Mouse (Mus musculus) hindbrain, embryonic 16.5 days (tissue): ENCODE data around the gene Cotl1. TPM values are rescaled to one million over a fixed set of nuclear protein-coding genes. Genes with fewer than 3 reads are reported as not detected.

Experiments used
- ATAC-seq: fragments of 200-750 bp; cut with Nextera tagmentation; 2 replicates; pipeline ENCODE4 v1.8.0; 2017; ENCODE audit warnings: moderate TSS enrichment, moderate library complexity
- H3K27ac ChIP-seq: fragments of 300-500 bp; sonication (generic); 2 replicates; pipeline ENCODE4 v1.5.1; 2014; ENCODE audit warnings: low read depth, mild to moderate bottlenecking, control low read depth, low read length, moderate library complexity
- H3K27me3 ChIP-seq: fragments of 300-500 bp; sonication (generic); replicated peaks from 2 replicates; pipeline ENCODE4 v1.6.1; 2014; ENCODE audit warnings: low read length; ENCODE audit not compliant: control insufficient read depth, insufficient read depth
- H3K36me3 ChIP-seq: fragments of 300-500 bp; sonication (generic); 2 replicates; pipeline ENCODE4 v1.6.1; 2014; ENCODE audit warnings: mild to moderate bottlenecking, low read length, moderate library complexity, mixed read lengths; ENCODE audit not compliant: control insufficient read depth, insufficient read depth
- H3K4me1 ChIP-seq: fragments of 300-500 bp; sonication (generic); 2 replicates; pipeline ENCODE4 v1.6.1; 2014; ENCODE audit warnings: low read depth, low read length; ENCODE audit not compliant: control insufficient read depth, insufficient read depth
- H3K4me2 ChIP-seq: fragments of 300-500 bp; sonication (generic); 2 replicates; pipeline ENCODE4 v1.6.1; 2014; ENCODE audit warnings: mild to moderate bottlenecking, low read length, control low read depth, moderate library complexity
- H3K4me3 ChIP-seq: fragments of 300-500 bp; sonication (generic); 2 replicates; pipeline ENCODE4 v1.5.1; 2014; ENCODE audit warnings: mild to moderate bottlenecking, low read length, control low read depth, moderate library complexity
- H3K9ac ChIP-seq: fragments of 300-500 bp; sonication (generic); 2 replicates; pipeline ENCODE4 v1.6.1; 2014; ENCODE audit warnings: low read depth, mild to moderate bottlenecking, control low read depth, low read length, moderate library complexity
- H3K9me3 ChIP-seq: fragments of 300-500 bp; sonication (generic); 2 replicates; pipeline ENCODE4 v1.6.1; 2014; ENCODE audit warnings: mild to moderate bottlenecking, low read length, moderate library complexity; ENCODE audit not compliant: control insufficient read depth
- whole genome bisulfite sequencing: fragments of 180-500 bp; shearing (Covaris S2); extraction: QIAGEN DNeasy Blood & Tissue Kit; methylation state at CpG from one replicate; pipeline ENCODE4 v1.1.7; 2014; 5-methylcytosine and 5-hydroxymethylcytosine counted together
- polyA plus RNA-seq: library from polyadenylated mRNA; unstranded; fragments of >200 nt; fragmentation: Nextera tagmentation; extraction: Ambion mirVana; gene quantifications from 2 replicates; pipeline ENCODE4 v1.2.1, GENCODE M21; 2015

The Cotl1 gene
- polyA plus RNA-seq, 1 experiment from 2014 or later: 112 TPM

- WGBS: 85% methylated on average over 6 of the region's 6 CpGs
- H3K27ac ChIP-seq: no peak overlapping the region
- no peaks in the 10 kb centered on the region for H3K9me3 ChIP-seq
- no peak overlapping the region for H3K9ac ChIP-seq
- H3K27me3 ChIP-seq: no peaks in the 10 kb centered on the region
- peaks cover 5% of the 10 kb centered on the region; the same call in 1 of the 2 replicates for H3K36me3 ChIP-seq
- ATAC-seq: no peak
- H3K4me3 ChIP-seq: no peak overlapping the region
- peaks cover 72% of the 10 kb centered on the region for H3K4me1 ChIP-seq
- no peak overlapping the region for H3K4me2 ChIP-seq
Observed at GRCm38 (mm10) chr8:119834676-119835075, 5.7 kb downstream of the Cotl1 start.

GRCm38 (mm10) chr8:119832931-119833330, 7.4 kb downstream of the Cotl1 start:
- Histone ChIP-seq H3K4me2 (no peak overlapping the region), H3K9ac (no peak overlapping the region), H3K4me3 (no peak overlapping the region), H3K4me1 (peaks cover 73% of the 10 kb centered on the region), H3K9me3 (no peaks in the 10 kb centered on the region), H3K27ac (peak overlapping the region; percentile 25), H3K36me3 (peaks cover 5% of the 10 kb centered on the region; the same call in 1 of the 2 replicates), H3K27me3 (no peaks in the 10 kb centered on the region)
- no peak for ATAC-seq
- whole genome bisulfite sequencing: 19% methylated on average over 5 of the region's 5 CpGs

GRCm38 (mm10) chr8:119832101-119832617, 8.2 kb downstream of the Cotl1 start:
- peak overlapping the region; percentile 37 for H3K4me2 ChIP-seq
- H3K9me3 ChIP-seq: no peaks in the 10 kb centered on the region
- peak overlapping the region; percentile 47 for H3K9ac ChIP-seq
- peak; percentile 6; the same call in 1 of the 2 replicates for ATAC-seq
- WGBS: 48% methylated on average over 7 of the region's 7 CpGs
- H3K4me1 ChIP-seq: peaks cover 65% of the 10 kb centered on the region
- H3K36me3 ChIP-seq: peaks cover 5% of the 10 kb centered on the region; the same call in 1 of the 2 replicates
- peak overlapping the region; percentile 66 for H3K27ac ChIP-seq
- H3K4me3 ChIP-seq: no peak overlapping the region
- H3K27me3 ChIP-seq: no peaks in the 10 kb centered on the region

- Histone ChIP-seq H3K9me3 (no peaks in the 10 kb centered on the region), H3K27ac (peak overlapping the region; percentile 31; the same call in 1 of the 2 replicates), H3K4me2 (peak overlapping the region; percentile 37), H3K4me3 (no peak overlapping the region), H3K27me3 (no peaks in the 10 kb centered on the region), H3K36me3 (peaks cover 5% of the 10 kb centered on the region; the same call in 1 of the 2 replicates), H3K4me1 (peaks cover 58% of the 10 kb centered on the region), H3K9ac (peak overlapping the region; percentile 47)
- ATAC-seq: peak; percentile 62
- 23% methylated on average over 20 of the region's 20 CpGs for WGBS
Observed at GRCm38 (mm10) chr8:119831336-119831995, 8.9 kb downstream of the Cotl1 start.

GRCm38 (mm10) chr8:119830589-119830988, 9.8 kb downstream of the Cotl1 start:
- Histone ChIP-seq H3K9ac (no peak overlapping the region), H3K4me2 (no peak overlapping the region), H3K27ac (no peak overlapping the region; the same call in 1 of the 2 replicates), H3K27me3 (no peaks in the 10 kb centered on the region), H3K9me3 (no peaks in the 10 kb centered on the region), H3K4me1 (peaks cover 52% of the 10 kb centered on the region), H3K36me3 (peaks cover 5% of the 10 kb centered on the region; the same call in 1 of the 2 replicates), H3K4me3 (no peak overlapping the region)
- no peak for ATAC-seq
- 49% methylated on average over 7 of the region's 7 CpGs for WGBS

- Histone ChIP-seq H3K27ac (peak overlapping the region; percentile 2; the same call in 1 of the 2 replicates), H3K4me2 (no peak overlapping the region), H3K4me1 (peaks cover 47% of the 10 kb centered on the region), H3K4me3 (no peak overlapping the region), H3K27me3 (no peaks in the 10 kb centered on the region), H3K9me3 (no peaks in the 10 kb centered on the region), H3K36me3 (peaks cover 3% of the 10 kb centered on the region; the same call in 1 of the 2 replicates), H3K9ac (0 out of 2 replicates have a peak overlapping the region, but pooled peaks have one; percentile 11)
- 43% methylated on average over 16 of the region's 16 CpGs for WGBS
- 0 out of 2 replicates have a peak, but pooled peaks have one; percentile 1 for ATAC-seq
Observed at GRCm38 (mm10) chr8:119829870-119830580, 10.3 kb downstream of the Cotl1 start.

- WGBS: 73% methylated on average over 13 of the region's 13 CpGs
- Histone ChIP-seq H3K27ac (peak overlapping the region; percentile 2; the same call in 1 of the 2 replicates), H3K4me2 (no peak overlapping the region), H3K27me3 (no peaks in the 10 kb centered on the region), H3K36me3 (peaks cover under 1% of the 10 kb centered on the region; the same call in 1 of the 2 replicates), H3K4me3 (no peak overlapping the region), H3K4me1 (peaks cover 46% of the 10 kb centered on the region), H3K9me3 (no peaks in the 10 kb centered on the region), H3K9ac (no peak overlapping the region)
- no peak for ATAC-seq
Observed at GRCm38 (mm10) chr8:119829420-119829819, 10.9 kb downstream of the Cotl1 start.

- Histone ChIP-seq H3K27ac (no peak overlapping the region; the same call in 1 of the 2 replicates), H3K9me3 (no peaks in the 10 kb centered on the region), H3K4me3 (no peak overlapping the region), H3K4me1 (peaks cover 49% of the 10 kb centered on the region), H3K4me2 (no peak overlapping the region), H3K27me3 (no peaks in the 10 kb centered on the region), H3K36me3 (no peaks in the 10 kb centered on the region), H3K9ac (no peak overlapping the region)
- WGBS: 68% methylated on average over 10 of the region's 10 CpGs
- no peak for ATAC-seq
Observed at GRCm38 (mm10) chr8:119829015-119829414, 11.3 kb downstream of the Cotl1 start.

GRCm38 (mm10) chr8:119827721-119828153, 12.6 kb downstream of the Cotl1 start:
- Histone ChIP-seq H3K36me3 (no peaks in the 10 kb centered on the region), H3K9me3 (no peaks in the 10 kb centered on the region), H3K4me1 (peaks cover 43% of the 10 kb centered on the region), H3K27me3 (no peaks in the 10 kb centered on the region), H3K27ac (0 out of 2 replicates have a peak overlapping the region, but pooled peaks have one; percentile 18), H3K4me2 (no peak overlapping the region), H3K9ac (no peak overlapping the region), H3K4me3 (no peak overlapping the region)
- 40% methylated on average over 4 of the region's 4 CpGs for WGBS
- no peak for ATAC-seq
